Mouse (Mus musculus): ENCODE results near the gene Drd2. TPM values are rescaled to one million over a fixed set of nuclear protein-coding genes. Genes with fewer than 3 reads are reported as not detected.

Gene Drd2
- polyA plus RNA-seq (2011; ENCODE audit: insufficient read length, low read depth, missing spikeins): not detected in 2 replicates

DNA sequence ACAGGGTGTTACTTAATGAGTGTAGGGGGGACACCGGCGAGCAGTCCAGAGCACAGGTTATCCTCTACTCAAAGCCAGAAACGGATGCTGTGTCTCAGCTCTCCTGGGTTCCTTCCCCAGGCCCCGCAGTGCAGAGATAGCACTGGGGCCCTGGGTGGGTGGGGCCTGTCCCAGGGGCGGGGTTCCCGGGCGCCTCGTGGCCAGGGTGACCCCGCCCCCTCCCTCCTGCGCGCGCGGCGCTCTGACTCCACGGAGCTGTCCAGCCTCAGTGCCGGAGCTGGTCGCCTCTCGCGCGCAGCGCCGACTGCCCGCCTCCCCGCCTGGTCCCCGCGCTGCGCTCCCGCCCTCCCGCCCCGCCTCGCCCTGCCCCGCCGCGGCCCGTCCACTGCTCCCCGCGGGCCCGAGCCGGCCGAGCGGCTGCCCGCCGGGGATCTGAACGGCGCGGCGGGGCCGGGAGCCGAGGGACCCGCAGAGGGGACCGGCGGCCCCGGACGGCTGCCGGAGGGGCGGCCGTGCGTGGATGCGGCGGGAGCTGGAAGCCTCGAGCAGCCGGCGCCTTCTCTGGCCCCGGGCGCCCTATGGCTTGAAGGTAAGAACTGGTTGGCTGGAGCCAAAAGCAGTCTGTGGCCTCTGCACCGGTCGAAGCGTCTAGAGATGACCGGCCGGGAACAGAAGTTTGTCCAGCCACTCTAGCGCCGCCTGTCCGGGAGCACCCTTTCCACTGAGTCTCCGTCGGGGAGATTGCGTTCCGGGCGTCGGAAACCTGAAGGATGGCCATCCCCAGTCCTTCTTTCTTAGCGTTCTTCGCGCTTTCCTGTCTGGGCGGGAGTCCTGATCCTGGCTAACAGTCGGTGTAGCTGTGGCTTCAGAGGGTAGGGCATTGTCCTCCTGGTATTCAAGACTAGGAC, at the start of gene Drd2:
Drd2 (plus strand) TSS at position 492 of the 908 bp plus-strand sequence.
- no peak for TF ChIP-seq CTCF (IDR thresholded peaks at IDR 0.05; ENCODE audit: borderline replicate concordance, insufficient read depth, low read length)
- TF ChIP-seq POLR2A (IDR thresholded peaks at IDR 0.05; ENCODE audit: low read depth, low read length): no peak
- no peak within 1 kb of the TSS for H3K4me3 ChIP-seq (ENCODE audit: insufficient read depth, low read length)
- H3K4me1 ChIP-seq (ENCODE audit: control insufficient read depth, insufficient read depth, low read length): no peaks in the 10 kb centered on the region
- H3K27ac ChIP-seq (ENCODE audit: insufficient read depth, low read length): no peak within 1 kb of the TSS

DNA sequence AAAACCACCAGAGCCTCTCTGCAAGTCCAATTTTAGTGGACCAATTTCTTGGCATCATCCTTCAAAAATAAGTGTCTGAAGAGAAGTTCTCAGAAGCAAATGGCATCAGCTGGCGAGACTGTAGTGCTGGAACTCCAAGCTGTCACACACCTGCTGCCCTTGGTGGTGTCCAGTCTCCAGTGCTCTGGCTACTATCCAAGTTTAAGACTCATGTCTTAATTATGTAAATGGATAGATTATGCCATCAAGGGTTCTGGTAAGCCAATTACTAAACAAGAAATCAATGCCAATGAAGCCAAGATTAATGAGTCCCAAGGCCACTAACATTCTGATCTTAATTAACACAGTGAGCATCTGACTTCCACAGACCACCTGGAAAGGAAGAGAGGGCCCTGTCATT, 45.3 kb upstream of the Drd2 start:
- TF ChIP-seq CTCF (IDR thresholded peaks at IDR 0.05; ENCODE audit: borderline replicate concordance, insufficient read depth, low read length) (no peak), POLR2A (IDR thresholded peaks at IDR 0.05; ENCODE audit: low read depth, low read length) (no peak)
- no peak overlapping the region for H3K27ac ChIP-seq (ENCODE audit: insufficient read depth, low read length)
- H3K4me1 ChIP-seq (ENCODE audit: control insufficient read depth, insufficient read depth, low read length): no peaks in the 10 kb centered on the region
- H3K4me3 ChIP-seq (ENCODE audit: insufficient read depth, low read length): no peak overlapping the region

DNA sequence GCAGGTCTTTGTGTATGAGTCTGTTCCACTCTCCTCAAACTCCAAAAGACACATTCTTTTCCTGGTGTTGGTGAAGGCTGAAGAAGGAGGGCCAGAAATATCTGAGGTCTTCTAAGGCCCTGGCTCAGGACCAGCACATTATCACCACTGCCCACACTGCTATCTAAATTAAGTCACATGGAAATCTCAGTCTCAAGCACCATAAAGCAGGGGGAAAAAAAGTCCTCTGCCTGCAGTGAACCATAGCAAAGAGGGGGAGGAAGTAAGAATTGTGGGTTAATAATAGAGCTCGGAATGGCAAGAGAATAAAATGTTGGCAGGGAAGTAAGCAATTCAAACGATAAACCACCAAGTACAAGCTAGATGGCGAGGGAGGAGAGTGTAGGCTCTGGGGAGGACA, 32.9 kb upstream of the Drd2 start:
- H3K4me3 ChIP-seq (ENCODE audit: insufficient read depth, low read length): no peak overlapping the region
- TF ChIP-seq POLR2A (IDR thresholded peaks at IDR 0.05; ENCODE audit: low read depth, low read length): no peak
- TF ChIP-seq CTCF (IDR thresholded peaks at IDR 0.05; ENCODE audit: borderline replicate concordance, insufficient read depth, low read length): no peak
- no peak overlapping the region for H3K27ac ChIP-seq (ENCODE audit: insufficient read depth, low read length)
- no peaks in the 10 kb centered on the region for H3K4me1 ChIP-seq (ENCODE audit: control insufficient read depth, insufficient read depth, low read length)

DNA sequence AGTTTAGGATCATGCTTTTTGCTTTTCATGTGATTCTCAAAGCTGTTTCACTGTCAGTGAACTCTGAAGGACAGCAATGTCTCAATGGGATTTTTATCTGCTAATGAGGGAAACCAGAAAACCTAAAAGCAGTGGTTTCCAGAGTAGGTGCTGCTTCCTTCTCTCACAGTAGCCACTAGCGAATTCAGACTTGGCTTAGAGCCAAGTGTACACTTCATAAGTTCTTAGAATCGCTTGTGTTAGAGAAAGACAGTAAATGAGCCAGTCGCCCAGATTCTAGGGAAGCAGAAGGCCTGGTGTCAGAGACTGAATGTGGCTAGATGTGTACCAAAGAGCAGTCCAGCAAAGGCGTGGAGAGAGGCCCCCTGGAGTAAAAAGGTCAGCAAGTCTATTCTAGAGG, 29.6 kb upstream of the Drd2 start:
- Histone ChIP-seq H3K27ac (ENCODE audit: insufficient read depth, low read length) (no peak overlapping the region), H3K4me3 (ENCODE audit: insufficient read depth, low read length) (no peak overlapping the region), H3K4me1 (ENCODE audit: control insufficient read depth, insufficient read depth, low read length) (no peaks in the 10 kb centered on the region)
- TF ChIP-seq POLR2A (IDR thresholded peaks at IDR 0.05; ENCODE audit: low read depth, low read length): no peak
- TF ChIP-seq CTCF (IDR thresholded peaks at IDR 0.05; ENCODE audit: borderline replicate concordance, insufficient read depth, low read length): no peak

DNA sequence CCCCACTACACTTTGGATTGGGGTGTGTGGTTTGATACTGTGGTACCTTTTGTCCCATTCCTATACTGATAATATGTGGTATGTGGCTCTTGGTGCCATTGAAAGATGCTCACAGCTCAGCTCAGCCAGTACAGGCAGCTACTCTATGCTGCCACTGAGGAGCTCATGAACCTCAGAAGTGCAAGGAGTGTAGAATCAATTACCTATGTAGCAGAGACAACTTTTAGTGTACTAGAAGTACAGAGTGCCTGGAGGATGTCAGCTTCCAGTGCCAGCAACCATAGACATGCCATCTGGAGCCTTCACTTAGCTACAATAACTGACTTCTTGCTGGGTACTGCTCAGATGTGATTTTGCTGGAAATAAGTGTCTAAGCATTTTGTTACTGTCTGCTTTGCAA, 21.8 kb upstream of the Drd2 start:
- no peak overlapping the region for H3K27ac ChIP-seq (ENCODE audit: insufficient read depth, low read length)
- TF ChIP-seq POLR2A (IDR thresholded peaks at IDR 0.05; ENCODE audit: low read depth, low read length) (no peak), CTCF (IDR thresholded peaks at IDR 0.05; ENCODE audit: borderline replicate concordance, insufficient read depth, low read length) (no peak)
- H3K4me1 ChIP-seq (ENCODE audit: control insufficient read depth, insufficient read depth, low read length): no peaks in the 10 kb centered on the region
- no peak overlapping the region for H3K4me3 ChIP-seq (ENCODE audit: insufficient read depth, low read length)

DNA sequence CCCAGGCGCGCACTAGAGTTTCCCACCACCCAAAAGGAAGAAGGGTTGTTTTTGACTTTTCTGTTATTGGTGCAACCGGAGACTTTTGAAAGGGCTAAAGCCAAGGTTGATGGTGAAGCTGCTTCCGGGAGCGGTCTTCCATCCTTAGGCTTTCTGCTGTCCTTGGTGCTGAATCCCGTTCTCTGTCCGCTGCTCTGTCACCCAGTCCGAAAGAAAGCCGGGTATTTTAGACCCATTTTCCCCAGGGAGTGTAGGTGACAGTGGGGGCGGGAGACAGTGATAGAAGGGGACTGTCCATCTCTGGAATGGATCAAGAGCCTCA, 578 bp downstream of the Drd2 start:
- no peak for TF ChIP-seq POLR2A (IDR thresholded peaks at IDR 0.05; ENCODE audit: low read depth, low read length)
- no peak for TF ChIP-seq CTCF (IDR thresholded peaks at IDR 0.05; ENCODE audit: borderline replicate concordance, insufficient read depth, low read length)
- H3K27ac ChIP-seq (ENCODE audit: insufficient read depth, low read length): no peak overlapping the region
- H3K4me3 ChIP-seq (ENCODE audit: insufficient read depth, low read length): no peak overlapping the region
- no peaks in the 10 kb centered on the region for H3K4me1 ChIP-seq (ENCODE audit: control insufficient read depth, insufficient read depth, low read length)

DNA sequence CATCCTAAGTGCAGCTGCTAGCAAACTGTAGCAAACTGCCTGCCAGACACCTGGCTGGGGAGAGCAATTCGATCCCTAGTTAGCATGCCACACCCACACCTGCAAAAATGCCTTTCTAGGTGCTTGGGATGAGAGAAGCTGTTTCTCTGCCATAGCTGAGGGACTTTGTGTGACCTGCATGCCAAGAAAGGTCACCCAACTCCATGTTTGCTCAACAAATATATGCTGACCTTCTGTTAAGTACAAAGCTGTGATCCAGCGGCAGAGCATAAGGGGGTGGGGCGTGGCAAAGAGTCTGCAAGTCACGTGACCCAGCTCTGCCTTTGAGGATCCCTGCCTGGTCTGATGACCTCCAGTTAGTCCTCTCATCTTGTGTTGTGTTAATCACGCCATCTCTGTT, 25.3 kb downstream of the Drd2 start:
- Histone ChIP-seq H3K4me1 (ENCODE audit: control insufficient read depth, insufficient read depth, low read length) (no peaks in the 10 kb centered on the region), H3K27ac (ENCODE audit: insufficient read depth, low read length) (no peak overlapping the region), H3K4me3 (ENCODE audit: insufficient read depth, low read length) (no peak overlapping the region)
- TF ChIP-seq POLR2A (IDR thresholded peaks at IDR 0.05; ENCODE audit: low read depth, low read length): no peak
- TF ChIP-seq CTCF (IDR thresholded peaks at IDR 0.05; ENCODE audit: borderline replicate concordance, insufficient read depth, low read length): no peak

DNA sequence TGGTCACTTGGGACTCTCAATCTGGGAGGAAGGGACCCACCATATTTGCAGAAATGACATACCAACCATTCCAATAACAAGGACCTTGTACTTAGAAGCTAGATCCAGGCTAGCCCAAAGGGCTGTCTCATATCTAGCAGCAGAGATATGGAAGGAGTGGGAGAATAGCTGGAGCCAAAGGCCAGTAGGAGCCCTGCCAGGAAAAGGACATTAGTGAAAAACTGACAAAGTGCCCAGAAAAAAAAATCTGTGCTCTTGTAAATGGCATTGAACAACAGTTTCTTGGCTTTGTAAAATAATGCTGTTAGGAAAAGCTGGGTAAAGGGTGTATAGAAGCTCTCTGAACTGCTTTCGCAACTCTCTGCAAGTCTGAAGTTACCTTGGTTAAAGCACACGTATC, 33.5 kb downstream of the Drd2 start:
- Histone ChIP-seq H3K4me3 (ENCODE audit: insufficient read depth, low read length) (no peak overlapping the region), H3K27ac (ENCODE audit: insufficient read depth, low read length) (no peak overlapping the region), H3K4me1 (ENCODE audit: control insufficient read depth, insufficient read depth, low read length) (no peaks in the 10 kb centered on the region)
- TF ChIP-seq CTCF (IDR thresholded peaks at IDR 0.05; ENCODE audit: borderline replicate concordance, insufficient read depth, low read length): no peak
- TF ChIP-seq POLR2A (IDR thresholded peaks at IDR 0.05; ENCODE audit: low read depth, low read length): no peak

DNA sequence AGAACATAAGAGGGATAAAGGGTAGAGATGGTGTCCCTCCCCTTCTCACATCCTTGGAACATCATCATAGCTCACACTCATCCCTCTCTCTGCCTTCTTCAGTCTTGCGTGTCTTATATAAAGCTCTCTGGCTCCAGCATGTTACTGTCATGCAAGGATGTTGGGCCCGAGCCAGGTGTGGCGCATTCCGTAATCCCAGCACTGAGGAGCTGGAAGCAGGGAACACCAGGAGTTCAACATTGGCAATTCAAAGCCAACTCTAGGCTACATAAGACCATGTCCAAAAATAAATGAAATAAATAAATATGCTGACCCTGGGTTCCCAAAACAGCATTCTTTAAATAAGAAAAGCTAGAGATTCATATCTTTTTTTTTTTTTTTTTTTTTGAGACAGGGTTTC, 39.5 kb downstream of the Drd2 start:
- TF ChIP-seq POLR2A (IDR thresholded peaks at IDR 0.05; ENCODE audit: low read depth, low read length) (no peak), CTCF (IDR thresholded peaks at IDR 0.05; ENCODE audit: borderline replicate concordance, insufficient read depth, low read length) (no peak)
- Histone ChIP-seq H3K4me3 (ENCODE audit: insufficient read depth, low read length) (no peak overlapping the region), H3K27ac (ENCODE audit: insufficient read depth, low read length) (no peak overlapping the region), H3K4me1 (ENCODE audit: control insufficient read depth, insufficient read depth, low read length) (no peaks in the 10 kb centered on the region)

DNA sequence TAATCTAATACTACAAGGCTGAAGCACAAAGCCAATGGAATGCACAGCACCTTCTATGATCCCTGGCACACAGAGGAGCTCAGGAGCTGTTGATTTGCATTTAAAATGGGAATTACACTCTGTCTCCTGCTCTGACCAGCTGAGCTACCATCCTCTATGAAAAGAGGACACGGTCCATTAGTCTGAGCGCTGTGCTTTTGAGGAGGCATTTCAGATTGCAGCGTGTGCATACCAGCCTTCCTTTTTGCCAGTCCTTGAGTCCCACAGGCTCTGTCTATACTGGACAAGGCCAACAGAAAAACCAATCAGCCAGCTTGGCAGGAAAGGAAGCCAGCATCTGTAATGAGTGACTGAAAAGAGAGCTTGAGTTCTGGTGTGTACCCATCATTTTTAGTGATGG, 43.6 kb downstream of the Drd2 start:
- TF ChIP-seq CTCF (IDR thresholded peaks at IDR 0.05; ENCODE audit: borderline replicate concordance, insufficient read depth, low read length): no peak
- TF ChIP-seq POLR2A (IDR thresholded peaks at IDR 0.05; ENCODE audit: low read depth, low read length): no peak

More for the DNA sequence above, 43.6 kb downstream of the Drd2 start:
- H3K27ac ChIP-seq (ENCODE audit: insufficient read depth, low read length): no peak overlapping the region
- no peaks in the 10 kb centered on the region for H3K4me1 ChIP-seq (ENCODE audit: control insufficient read depth, insufficient read depth, low read length)
- H3K4me3 ChIP-seq (ENCODE audit: insufficient read depth, low read length): no peak overlapping the region
